In the genomic region with DNA sequence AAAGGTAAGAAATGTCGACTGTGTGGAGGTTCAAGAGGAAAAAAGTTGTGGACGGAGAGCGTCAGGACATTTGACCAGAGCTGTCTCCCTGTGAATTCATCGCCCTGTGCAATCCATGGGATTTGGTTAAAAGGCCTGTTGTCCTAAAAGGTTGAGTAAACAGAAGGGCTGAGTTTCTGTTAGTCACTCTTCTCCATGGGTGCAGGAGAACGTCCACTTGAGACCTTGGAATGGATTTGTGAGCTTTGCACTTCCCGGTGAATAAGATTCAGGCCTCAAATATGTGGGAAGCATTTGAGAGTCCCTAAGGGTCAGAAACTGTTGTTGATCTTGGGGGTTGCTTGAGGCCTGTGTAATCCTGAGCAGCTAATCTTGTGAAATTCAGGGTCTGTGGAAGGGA, we compare ENCODE assay signal across 9 mouse cellular contexts. TPM values are rescaled to one million over a fixed set of nuclear protein-coding genes. Genes with fewer than 3 reads are reported as not detected.
DNase-seq lines count a peak whose midpoint lies in the region; ATAC-seq lines count a peak whose summit lies in the region.
"Had no signal": no experiment of that assay in that cellular context is flagged by ENCODE, and none has a peak within 500 bp of the region (broad histone marks: within the 10 kb centered on the region; RNA-seq: fewer than 3 reads in every experiment).

No protein-coding gene starts in this region.

- no peaks in the 10 kb centered on the region for H3K9me3 ChIP-seq in erythroblast, embryonic 14.5 days (ENCODE audit: control insufficient read depth, low read length)
- H3K9me3 ChIP-seq in megakaryocyte, embryonic 14.5 days, result no peaks in the 10 kb centered on the region
- H3K9me3 ChIP-seq in limb, embryonic 13.5 days, result no peaks in the 10 kb centered on the region
- H3K9me3 ChIP-seq in stomach, embryonic 16.5 days (replicated peaks; ENCODE audit: control insufficient read depth, low read length), result no peaks in the 10 kb centered on the region

- peaks cover 10% of the 10 kb centered on the region for H3K36me3 ChIP-seq in erythroblast, embryonic 14.5 days (ENCODE audit: control insufficient read depth)
- peaks cover 4% of the 10 kb centered on the region for H3K36me3 ChIP-seq in megakaryocyte, embryonic 14.5 days (replicated peaks; ENCODE audit: low read length)
- no peaks in the 10 kb centered on the region for H3K36me3 ChIP-seq in limb, embryonic 13.5 days
- no peaks in the 10 kb centered on the region for H3K36me3 ChIP-seq in stomach, embryonic 16.5 days (ENCODE audit: control insufficient read depth, insufficient read depth, low read length)

- peak overlapping the region; percentile 99 for H3K4me3 ChIP-seq in erythroblast, embryonic 14.5 days (replicated peaks)
- peak overlapping the region; percentile 98 for H3K4me3 ChIP-seq in megakaryocyte, embryonic 14.5 days (replicated peaks)
- peak overlapping the region; percentile 86 for H3K4me3 ChIP-seq in limb, embryonic 13.5 days
- H3K4me3 ChIP-seq in stomach, embryonic 16.5 days (replicated peaks; ENCODE audit: low read length), result peak overlapping the region; percentile 91

- peaks cover 6% of the 10 kb centered on the region for H3K27me3 ChIP-seq in erythroblast, embryonic 14.5 days (ENCODE audit: control insufficient read depth)
- H3K27me3 ChIP-seq in megakaryocyte, embryonic 14.5 days (replicated peaks), result no peaks in the 10 kb centered on the region
- no peaks in the 10 kb centered on the region for H3K27me3 ChIP-seq in limb, embryonic 13.5 days
- no peaks in the 10 kb centered on the region for H3K27me3 ChIP-seq in stomach, embryonic 16.5 days (ENCODE audit: control insufficient read depth, insufficient read depth, low read length)

- peak overlapping the region; percentile 93 for H3K4me2 ChIP-seq in limb, embryonic 13.5 days (replicated peaks)
- H3K4me2 ChIP-seq in stomach, embryonic 16.5 days (ENCODE audit: low read depth, low read length), result peak overlapping the region; percentile 61

- peaks cover 51% of the 10 kb centered on the region for H3K4me1 ChIP-seq in erythroblast, embryonic 14.5 days (ENCODE audit: control insufficient read depth)
- H3K4me1 ChIP-seq in megakaryocyte, embryonic 14.5 days, result peaks cover 42% of the 10 kb centered on the region
- H3K4me1 ChIP-seq in limb, embryonic 13.5 days, result peaks cover 12% of the 10 kb centered on the region
- peaks cover 8% of the 10 kb centered on the region for H3K4me1 ChIP-seq in stomach, embryonic 16.5 days (ENCODE audit: control insufficient read depth, insufficient read depth, low read length)

- no peak for ATAC-seq in erythroblast, adult 5-6 weeks (replicated peaks; ENCODE audit: low FRiP score, poor library complexity, severe bottlenecking)
- no peak for ATAC-seq in megakaryocyte, adult 5-6 weeks (ENCODE audit: poor library complexity, severe bottlenecking)
- ATAC-seq in limb, embryonic 13.5 days (ENCODE audit: low FRiP score, low read depth), result no peak
- no peak for ATAC-seq in stomach, embryonic 16.5 days (ENCODE audit: insufficient read depth, low FRiP score)

- intact Hi-C loops in left cerebral cortex, postnatal 10 days (cut with DNase I), result no loop called here

- 69% methylated on average over 6 of the region's 6 CpGs for WGBS in limb, embryonic 13.5 days
- 72% methylated on average over 6 of the region's 6 CpGs for WGBS in stomach, embryonic 16.5 days

- H3K9ac ChIP-seq in limb, embryonic 13.5 days, result peak overlapping the region; percentile 36; the same call in 1 of the 2 replicates
- no peak overlapping the region; the same call in 1 of the 2 replicates for H3K9ac ChIP-seq in stomach, embryonic 16.5 days (ENCODE audit: low read length)

- H3K27ac ChIP-seq in limb, embryonic 13.5 days, result no peak overlapping the region
- H3K27ac ChIP-seq in stomach, embryonic 16.5 days (ENCODE audit: low read length), result no peak overlapping the region

- DNase-seq in left cerebral cortex, postnatal 10 days (ENCODE audit: extremely low spot score in 1 of 2, low spot score in 2 of 2), result no peak
- DNase-seq in right cerebral cortex, postnatal 4 days, result no peak
- DNase-seq: gastrocnemius, postnatal 10 days had no signal

RNA-seq across cellular contexts. Expression of a gene that starts 1.4 kb away (rescaled TPM):
- 0.34 and 0.48 TPM in 2 replicates for polyA plus RNA-seq in erythroblast, embryonic 14.5 days (2012)
- total RNA-seq in erythroblast, adult 5-6 weeks (2015; ENCODE audit: low replicate concordance), result 6.9 and 9.4 TPM in 2 replicates
- total RNA-seq in erythroblast, adult 5-6 weeks (2017; ENCODE audit: low replicate concordance), result 5.6 and 7.1 TPM in 2 replicates
- polyA plus RNA-seq in megakaryocyte, embryonic 14.5 days (2012; ENCODE audit: insufficient read depth, low replicate concordance), result 1.4 and 1.6 TPM in 2 replicates
- 13.0 and 13.9 TPM in 2 replicates for total RNA-seq in megakaryocyte, adult 5-6 weeks (2015)
- total RNA-seq in megakaryocyte, adult 5-6 weeks (2017), result 11.5 and 18.7 TPM in 2 replicates
- polyA plus RNA-seq in limb, embryonic 13.5 days (2015; fragmentation: Nextera tagmentation; extraction: Ambion mirVana), result 3.8 and 4.1 TPM in 2 replicates
- polyA plus RNA-seq in stomach, embryonic 16.5 days (2015; fragmentation: Nextera tagmentation; extraction: Ambion mirVana), result 6.1 and 6.5 TPM in 2 replicates
- 10 to 100 TPM; 39.5 to 44.2 TPM for total RNA-seq in left cerebral cortex, postnatal 10 days (2021)

RNA-seq across cellular contexts. Expression of a gene that starts 14.5 kb away (rescaled TPM):
- polyA plus RNA-seq in erythroblast, embryonic 14.5 days (2012), result 0.13 and 0.46 TPM in 2 replicates
- 0.38 and 1.0 TPM in 2 replicates for total RNA-seq in erythroblast, adult 5-6 weeks (2015; ENCODE audit: low replicate concordance)
- not detected in 2 replicates for total RNA-seq in erythroblast, adult 5-6 weeks (2017; ENCODE audit: low replicate concordance)
- polyA plus RNA-seq in megakaryocyte, embryonic 14.5 days (2012; ENCODE audit: insufficient read depth, low replicate concordance), result 1.8 TPM in 1 of 2 replicates, not detected in the other
- 2.1 and 4.5 TPM in 2 replicates for total RNA-seq in megakaryocyte, adult 5-6 weeks (2015)
- total RNA-seq in megakaryocyte, adult 5-6 weeks (2017), result 1.5 and 2.0 TPM in 2 replicates
- 8.7 and 9.4 TPM in 2 replicates for polyA plus RNA-seq in limb, embryonic 13.5 days (2015; fragmentation: Nextera tagmentation; extraction: Ambion mirVana)
- polyA plus RNA-seq in stomach, embryonic 16.5 days (2015; fragmentation: Nextera tagmentation; extraction: Ambion mirVana), result 4.8 and 5.3 TPM in 2 replicates
- 1 to 10 TPM; 6.5 to 8.8 TPM for total RNA-seq in left cerebral cortex, postnatal 10 days (2021)
